Mouse (Mus musculus): ENCODE measurements around the gene Tshz3. TPM values are rescaled to one million over a fixed set of nuclear protein-coding genes. Genes with fewer than 3 reads are reported as not detected.

Tshz3 gene
- total RNA-seq, 2 experiments from 2014 or later = 3.4 to 4.2 TPM

GRCm38 (mm10) chr7:36767501-36768092 is 69.7 kb downstream of the Tshz3 start:
- no peak for DNase-seq
- intact Hi-C loops (cut with DNase I) = no loop called here

GRCm38 (mm10) chr7:36773086-36773485 is 75.2 kb downstream of the Tshz3 start:
- intact Hi-C loops (cut with DNase I) = no loop called here
- no peak for DNase-seq

GRCm38 (mm10) chr7:36776956-36777355 is 79.0 kb downstream of the Tshz3 start:
- intact Hi-C loops (cut with DNase I) = no loop called here
- DNase-seq = peak; percentile 10 to 32

- intact Hi-C loops (cut with DNase I) = no loop called here
- no peak for DNase-seq
Measured at GRCm38 (mm10) chr7:36778456-36778855, 80.5 kb downstream of the Tshz3 start.

GRCm38 (mm10) chr7:36784243-36784773 is 86.4 kb downstream of the Tshz3 start:
- intact Hi-C loops (cut with DNase I) = loop anchor here (10.0 kb wide), 2 partner anchors 190 to 560 kb away; no protein-coding TSS in a partner anchor
- no peak for DNase-seq

- intact Hi-C loops (cut with DNase I) = loop anchor here (10.0 kb wide), 2 partner anchors 188 to 558 kb away; no protein-coding TSS in a partner anchor
- DNase-seq = no peak
Measured at GRCm38 (mm10) chr7:36786713-36787421, 88.9 kb downstream of the Tshz3 start.

GRCm38 (mm10) chr7:36796392-36797187 is 98.7 kb downstream of the Tshz3 start:
- no peak for DNase-seq
- intact Hi-C loops (cut with DNase I) = loop anchor here (10.0 kb wide), 1 partner anchor 58 kb away; no protein-coding TSS in a partner anchor
